Mouse (Mus musculus) hindbrain, embryonic 12.5 days (tissue): ENCODE results near the gene Rdh8. TPM values are rescaled to one million over a fixed set of nuclear protein-coding genes. Genes with fewer than 3 reads are reported as not detected.

Source experiments
- ATAC-seq: fragments of 200-750 bp; cut with Nextera tagmentation; 2 replicates; pipeline ENCODE4 v1.8.0; 2017; ENCODE audit warnings: moderate TSS enrichment; ENCODE audit not compliant: low FRiP score
- H3K27ac ChIP-seq: fragments of 300-500 bp; sonication (generic); 2 replicates; pipeline ENCODE4 v1.5.1; 2016; ENCODE audit warnings: mild to moderate bottlenecking
- H3K27me3 ChIP-seq: fragments of 300-500 bp; sonication (generic); 2 replicates; pipeline ENCODE4 v1.6.1; 2016; ENCODE audit warnings: mild to moderate bottlenecking
- H3K36me3 ChIP-seq: fragments of 300-500 bp; sonication (generic); 2 replicates; pipeline ENCODE4 v1.6.1; 2016; ENCODE audit warnings: mild to moderate bottlenecking
- H3K4me1 ChIP-seq: fragments of 300-500 bp; sonication (generic); 2 replicates; pipeline ENCODE4 v1.6.1; 2016
- H3K4me2 ChIP-seq: fragments of 300-500 bp; sonication (generic); replicated peaks from 2 replicates; pipeline ENCODE4 v1.6.1; 2016; ENCODE audit warnings: mild to moderate bottlenecking
- H3K4me3 ChIP-seq: fragments of 300-500 bp; sonication (generic); 2 replicates; pipeline ENCODE4 v1.5.1; 2016; ENCODE audit warnings: mild to moderate bottlenecking
- H3K9ac ChIP-seq: fragments of 300-500 bp; sonication (generic); 2 replicates; pipeline ENCODE4 v1.6.1; 2016; ENCODE audit warnings: mild to moderate bottlenecking, moderate library complexity
- H3K9me3 ChIP-seq: fragments of 300-500 bp; sonication (generic); replicated peaks from 2 replicates; pipeline ENCODE4 v1.6.1; 2016; ENCODE audit warnings: mild to moderate bottlenecking
- WGBS: fragments of 180-500 bp; shearing (Covaris S2); methylation state at CpG from one replicate; pipeline ENCODE4 v1.1.7; 2016; 5-methylcytosine and 5-hydroxymethylcytosine counted together
- polyA plus RNA-seq: library from polyadenylated mRNA; unstranded; fragments of >200 nt; fragmentation: Nextera tagmentation; extraction: Ambion mirVana; gene quantifications from 2 replicates; pipeline ENCODE4 v1.2.1, GENCODE M21; 2016

Gene Rdh8
- polyA plus RNA-seq, 1 experiment from 2014 or later = not detected

DNA sequence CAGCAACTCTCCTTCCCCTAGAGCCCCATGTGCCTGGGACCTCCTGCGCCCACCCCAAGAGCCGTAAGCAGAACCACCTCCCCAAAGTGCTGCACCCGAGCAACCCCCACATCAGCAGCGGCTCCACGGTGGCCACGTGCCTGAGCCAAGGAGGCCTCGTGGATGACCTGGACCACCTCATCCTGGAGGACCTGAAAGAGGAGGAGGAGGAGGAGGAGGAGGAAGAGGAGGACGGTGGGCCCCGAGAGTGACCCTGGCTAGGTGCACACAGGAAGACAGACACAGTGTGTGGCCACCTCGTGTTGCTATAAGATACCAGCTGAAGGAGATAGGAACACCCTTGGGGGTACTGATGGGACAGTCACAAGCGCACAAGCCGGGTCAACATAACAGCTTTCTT, 55.2 kb downstream of the Rdh8 start:
- 90% methylated on average over 12 of the region's 12 CpGs for WGBS
- Histone ChIP-seq H3K27ac (no peak overlapping the region), H3K4me1 (peaks cover 2% of the 10 kb centered on the region; the same call in 1 of the 2 replicates), H3K4me2 (no peak overlapping the region), H3K27me3 (peaks cover 25% of the 10 kb centered on the region), H3K4me3 (no peak overlapping the region), H3K36me3 (no peaks in the 10 kb centered on the region), H3K9me3 (no peaks in the 10 kb centered on the region), H3K9ac (no peak overlapping the region)
- ATAC-seq = no peak

DNA sequence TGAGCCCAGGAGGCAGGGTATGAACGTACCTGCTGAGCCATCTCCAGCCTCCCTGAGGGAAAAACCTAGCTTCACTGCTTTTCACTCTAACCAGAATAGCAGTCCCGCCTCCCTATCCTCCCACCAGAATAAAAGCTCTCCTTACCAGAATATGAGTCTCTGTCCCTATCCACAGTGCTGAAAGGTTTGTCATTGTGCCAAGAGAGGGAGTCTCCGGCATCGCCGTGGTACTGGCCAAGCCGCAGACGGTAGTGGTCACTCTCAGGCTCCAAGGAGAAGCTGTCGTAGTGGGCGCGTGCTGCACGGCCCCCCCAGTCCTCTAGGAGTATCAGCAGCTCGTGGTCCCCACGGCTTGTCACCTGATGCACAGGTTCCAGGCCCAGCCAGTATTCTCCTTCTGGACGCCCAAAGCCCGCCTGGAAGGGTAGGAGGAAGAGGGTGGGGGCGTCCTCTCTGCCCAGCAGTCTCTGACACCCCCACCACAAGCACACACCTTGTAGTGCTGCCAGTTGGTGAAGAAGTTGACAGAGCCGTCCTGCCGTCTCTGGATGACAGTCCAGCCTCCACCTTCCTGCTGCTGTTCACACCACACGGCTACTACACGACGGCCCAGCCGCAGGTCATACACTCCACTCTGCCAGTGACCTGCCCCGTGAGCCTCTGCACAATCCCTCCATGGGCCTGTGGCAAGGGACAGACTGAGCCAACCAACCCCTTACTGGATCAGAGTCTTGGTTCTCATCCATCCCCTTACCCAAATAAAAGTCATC, 56.9 kb downstream of the Rdh8 start:
- Histone ChIP-seq H3K9ac (no peak overlapping the region), H3K4me2 (no peak overlapping the region), H3K27me3 (peaks cover 9% of the 10 kb centered on the region), H3K4me3 (no peak overlapping the region), H3K9me3 (no peaks in the 10 kb centered on the region), H3K36me3 (no peaks in the 10 kb centered on the region), H3K27ac (no peak overlapping the region), H3K4me1 (peaks cover 2% of the 10 kb centered on the region; the same call in 1 of the 2 replicates)
- ATAC-seq = no peak
- 65% methylated on average over 23 of the region's 23 CpGs for WGBS

Other genes starting within 250 kb of the Rdh8 start
- gene Zfp846, start 237.2 kb upstream of the Rdh8 start, polyA plus RNA-seq = 30.6 and 34.8 TPM in 2 replicates
- gene Ubl5, start 175.6 kb upstream of the Rdh8 start, polyA plus RNA-seq = 445 and 471 TPM in 2 replicates
- 18.3 and 19.8 TPM in 2 replicates for gene Fbxl12, start 173.7 kb upstream of the Rdh8 start, polyA plus RNA-seq
- gene Pin1, start 166.4 kb upstream of the Rdh8 start, polyA plus RNA-seq = 47.2 and 49.4 TPM in 2 replicates
- 68.7 and 75.0 TPM in 2 replicates for gene Olfm2, start 72.2 kb upstream of the Rdh8 start, polyA plus RNA-seq
- 1.5 and 2.0 TPM in 2 replicates for gene Col5a3, start 3.4 kb upstream of the Rdh8 start, polyA plus RNA-seq
- 2.0 and 2.4 TPM in 2 replicates for gene A230050P20Rik, start 50.1 kb downstream of the Rdh8 start, polyA plus RNA-seq
- 4.8 and 5.5 TPM in 2 replicates for gene Angptl6, start 61.2 kb downstream of the Rdh8 start, polyA plus RNA-seq
- gene Ppan, start 69.7 kb downstream of the Rdh8 start, polyA plus RNA-seq = 55.1 and 59.5 TPM in 2 replicates
- 282 and 283 TPM in 2 replicates for gene Eif3g, start 80.1 kb downstream of the Rdh8 start, polyA plus RNA-seq
- 95.2 and 102 TPM in 2 replicates for gene Dnmt1, start 141.4 kb downstream of the Rdh8 start, polyA plus RNA-seq
- 22.1 and 26.5 TPM in 2 replicates for gene S1pr2, start 158.3 kb downstream of the Rdh8 start, polyA plus RNA-seq
- gene Mrpl4, start 184.2 kb downstream of the Rdh8 start, polyA plus RNA-seq = 103 and 106 TPM in 2 replicates
- 5.2 and 5.5 TPM in 2 replicates for gene Icam1, start 197.5 kb downstream of the Rdh8 start, polyA plus RNA-seq
- gene Icam4, start 210.9 kb downstream of the Rdh8 start, polyA plus RNA-seq = 1.7 and 2.1 TPM in 2 replicates
- 0.13 and 0.23 TPM in 2 replicates for gene Icam5, start 213.6 kb downstream of the Rdh8 start, polyA plus RNA-seq
- gene Zglp1, start 248.6 kb downstream of the Rdh8 start, polyA plus RNA-seq = 2.4 TPM in 1 of 2 replicates, not detected in the other